Mouse (Mus musculus) liver, embryonic 16.5 days (tissue): Measurements from ENCODE around the gene Rps15a. TPM values are rescaled to one million over a fixed set of nuclear protein-coding genes. Genes with fewer than 3 reads are reported as not detected.

Source experiments
- ATAC-seq: fragments of 200-750 bp; cut with Nextera tagmentation; 2 replicates; pipeline ENCODE4 v1.8.0; 2017; ENCODE audit warnings: low read depth, mild to moderate bottlenecking, moderate number of reproducible peaks, moderate library complexity
- H3K27ac ChIP-seq: fragments of 300-500 bp; sonication (generic); 2 replicates; pipeline ENCODE4 v1.5.1; 2014; ENCODE audit warnings: mild to moderate bottlenecking, low read length
- H3K27me3 ChIP-seq: fragments of 300-500 bp; sonication (generic); 2 replicates; pipeline ENCODE4 v1.6.1; 2014; ENCODE audit warnings: low read depth, low read length, mixed read lengths; ENCODE audit not compliant: control insufficient read depth, insufficient read depth
- H3K36me3 ChIP-seq: fragments of 300-500 bp; sonication (generic); 2 replicates; pipeline ENCODE4 v1.6.1; 2014; ENCODE audit warnings: mild to moderate bottlenecking; ENCODE audit not compliant: control insufficient read depth, insufficient read depth
- H3K4me1 ChIP-seq: fragments of 300-500 bp; sonication (generic); 2 replicates; pipeline ENCODE4 v1.6.1; 2014; ENCODE audit warnings: low read depth, low read length, mixed read lengths; ENCODE audit not compliant: control insufficient read depth
- H3K4me2 ChIP-seq: fragments of 300-500 bp; sonication (generic); 2 replicates; pipeline ENCODE4 v1.6.1; 2014; ENCODE audit warnings: low read depth, low read length, mixed read lengths
- H3K4me3 ChIP-seq: fragments of 300-500 bp; sonication (generic); 2 replicates; pipeline ENCODE4 v1.5.1; 2014; ENCODE audit warnings: low read depth, mild to moderate bottlenecking, low read length
- H3K9ac ChIP-seq: fragments of 300-500 bp; sonication (generic); 2 replicates; pipeline ENCODE4 v1.6.1; 2014; ENCODE audit warnings: low read depth, low read length
- H3K9me3 ChIP-seq: fragments of 300-500 bp; sonication (generic); replicated peaks from 2 replicates; pipeline ENCODE4 v1.6.1; 2016; ENCODE audit warnings: low read length; ENCODE audit not compliant: control insufficient read depth
- WGBS: fragments of 180-500 bp; shearing (Covaris S2); extraction: QIAGEN DNeasy Blood & Tissue Kit; methylation state at CpG from one replicate; pipeline ENCODE4 v1.1.7; 2014; ENCODE audit not compliant: insufficient replicate concordance; 5-methylcytosine and 5-hydroxymethylcytosine counted together
- polyA plus RNA-seq: library from polyadenylated mRNA; unstranded; fragments of >200 nt; fragmentation: Nextera tagmentation; extraction: Ambion mirVana; gene quantifications from 2 replicates; pipeline ENCODE4 v1.2.1, GENCODE M21; 2015

Rps15a gene
- polyA plus RNA-seq, 1 experiment from 2014 or later = 351 TPM

DNA sequence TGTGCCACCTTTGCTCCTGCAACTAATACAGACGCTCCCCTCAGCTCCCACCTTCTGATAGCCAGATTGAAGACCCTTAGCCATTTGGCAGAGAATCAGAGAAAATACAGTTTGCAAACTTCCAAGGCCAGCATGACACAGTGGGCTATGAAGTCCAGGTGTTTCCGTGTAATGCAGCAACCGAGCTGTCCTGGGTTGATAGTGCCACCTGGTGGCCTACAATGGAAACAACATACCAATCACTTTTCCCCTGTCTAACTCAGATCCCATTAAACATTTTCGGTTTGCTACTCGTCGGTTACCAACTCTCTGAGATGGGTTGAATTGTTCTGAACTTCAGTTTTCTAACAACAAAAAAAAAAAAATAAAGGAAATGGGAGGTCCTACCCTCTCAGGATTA is 59.7 kb downstream of the Rps15a start:
- WGBS = 63% methylated on average over 6 of the region's 6 CpGs

More for the DNA sequence above, 59.7 kb downstream of the Rps15a start:
- Histone ChIP-seq H3K36me3 (no peaks in the 10 kb centered on the region), H3K4me1 (no peaks in the 10 kb centered on the region), H3K27me3 (no peaks in the 10 kb centered on the region), H3K4me3 (no peak overlapping the region), H3K9me3 (0 out of 2 replicates have a peak, but pooled peaks cover 3% of the 10 kb centered on the region), H3K9ac (no peak overlapping the region), H3K4me2 (no peak overlapping the region), H3K27ac (no peak overlapping the region)
- no peak for ATAC-seq

Other genes starting within 250 kb of the Rps15a start
- gene Arl6ip1, start 13.5 kb upstream of the Rps15a start, polyA plus RNA-seq = 283 and 300 TPM in 2 replicates
- 5.1 and 5.7 TPM in 2 replicates for gene Smg1, start 127.5 kb upstream of the Rps15a start, polyA plus RNA-seq